Mouse (Mus musculus): ENCODE measurements around the gene Mex3d. TPM values are rescaled to one million over a fixed set of nuclear protein-coding genes. Genes with fewer than 3 reads are reported as not detected.

Gene Mex3d
- polyA plus RNA-seq, 1 experiment = 596 TPM

DNA sequence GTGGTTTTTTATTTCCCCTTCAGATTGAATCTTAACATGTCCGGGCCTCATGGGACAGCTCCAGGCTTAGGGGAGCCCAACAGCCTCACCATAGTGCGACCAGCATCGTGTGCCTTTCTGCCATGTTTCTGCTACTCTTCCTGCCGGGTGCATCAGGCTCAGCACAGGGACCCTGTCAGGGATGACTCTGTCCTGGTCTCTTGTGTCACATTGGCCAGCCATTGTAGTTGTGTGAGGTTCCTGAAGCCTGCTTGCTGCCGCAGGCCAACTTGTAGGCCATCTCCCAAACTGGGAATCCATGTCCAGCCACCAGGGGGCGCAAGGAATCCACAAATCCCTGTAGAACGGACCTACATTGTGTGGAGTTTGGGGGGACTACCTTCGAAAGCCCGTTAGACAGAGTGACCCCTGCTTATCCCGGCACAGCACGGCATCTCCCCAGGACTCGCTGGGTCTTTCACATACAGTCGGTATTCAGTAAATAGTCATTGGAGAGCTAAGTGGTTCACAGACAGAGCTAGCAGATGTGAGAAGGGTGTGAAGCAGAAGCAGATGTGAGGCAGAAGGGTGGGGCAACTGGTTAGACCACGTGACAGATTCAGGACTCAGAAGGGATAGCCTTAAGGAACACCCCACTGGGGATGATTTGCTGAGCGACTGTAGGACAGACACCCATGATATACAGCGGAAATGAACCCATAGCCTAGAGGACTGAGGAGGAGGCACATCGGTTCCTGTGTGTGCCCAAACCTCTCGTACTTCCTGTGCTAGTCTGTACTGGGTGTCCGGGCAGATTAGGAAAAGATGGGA, 47.3 kb downstream of the Mex3d start:
- Histone ChIP-seq H3K4me3 (ENCODE audit: control insufficient read depth, low read depth, low read length) (peak overlapping the region; percentile 12), H3K27ac (ENCODE audit: control insufficient read depth, insufficient read depth, low read depth, low read length) (no peak overlapping the region), H3K36me3 (ENCODE audit: control insufficient read depth, insufficient read depth, low read length) (no peaks in the 10 kb centered on the region), H3K4me1 (ENCODE audit: control insufficient read depth, insufficient read depth, low read length) (peaks cover 30% of the 10 kb centered on the region), H3K27me3 (ENCODE audit: control insufficient read depth, insufficient read depth, low read length) (no peaks in the 10 kb centered on the region)
- TF ChIP-seq POLR2A (IDR thresholded peaks at IDR 0.05; ENCODE audit: control insufficient read depth, low read depth, low read length) (peak; percentile 24; the same call in 1 of the 2 replicates), CTCF (IDR thresholded peaks at IDR 0.05; ENCODE audit: control insufficient read depth, insufficient read depth, insufficient replicate concordance, low read depth, low read length) (peak; percentile 88)

DNA sequence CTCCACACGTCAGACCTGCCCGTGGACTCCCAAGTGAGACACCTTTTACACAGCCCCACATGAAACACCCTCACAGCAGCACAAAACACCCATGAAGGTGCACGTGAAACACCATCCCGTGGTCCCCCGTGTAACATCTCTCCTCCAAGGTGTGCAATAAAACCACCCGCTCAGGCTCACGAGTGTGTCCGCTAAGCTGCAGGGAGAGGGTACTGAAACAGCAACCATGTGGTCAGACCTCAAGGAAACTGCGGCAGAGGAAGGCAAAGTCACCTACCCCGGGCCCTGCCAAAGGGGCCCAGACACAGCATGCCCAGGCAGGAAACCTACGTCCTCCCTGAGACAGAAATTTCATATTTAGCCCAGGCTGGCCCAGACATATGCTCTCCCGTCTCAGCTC, 51.2 kb downstream of the Mex3d start:
- Histone ChIP-seq H3K4me3 (ENCODE audit: control insufficient read depth, low read depth, low read length) (no peak overlapping the region), H3K27ac (ENCODE audit: control insufficient read depth, insufficient read depth, low read depth, low read length) (no peak overlapping the region), H3K36me3 (ENCODE audit: control insufficient read depth, insufficient read depth, low read length) (no peaks in the 10 kb centered on the region), H3K4me1 (ENCODE audit: control insufficient read depth, insufficient read depth, low read length) (peaks cover 7% of the 10 kb centered on the region; the same call in 1 of the 2 replicates), H3K27me3 (ENCODE audit: control insufficient read depth, insufficient read depth, low read length) (no peaks in the 10 kb centered on the region)
- TF ChIP-seq CTCF (IDR thresholded peaks at IDR 0.05; ENCODE audit: control insufficient read depth, insufficient read depth, insufficient replicate concordance, low read depth, low read length) = no peak

DNA sequence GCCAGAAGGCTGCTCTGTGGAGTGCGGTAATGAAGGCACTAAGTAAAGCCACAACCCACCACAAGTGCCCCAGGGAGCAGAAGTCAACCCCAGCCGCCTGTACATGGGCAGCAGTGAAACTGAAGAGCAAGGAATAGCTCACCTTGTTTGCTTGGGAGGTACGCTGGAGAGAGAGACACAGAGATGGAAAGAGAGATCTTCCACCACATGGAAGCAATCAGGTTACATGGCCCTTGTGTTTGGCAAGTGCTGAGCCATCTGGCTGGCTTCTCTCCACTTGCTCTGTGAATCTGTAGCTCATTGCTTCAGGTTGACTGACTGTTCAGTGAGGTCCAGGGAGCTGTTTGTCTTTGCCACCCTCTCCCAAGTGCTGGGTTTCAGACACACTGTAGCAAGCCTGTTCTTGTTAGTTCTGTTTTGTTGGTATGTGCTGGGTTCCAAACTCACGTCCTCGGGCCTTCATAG, 54.9 kb downstream of the Mex3d start:
- H3K36me3 ChIP-seq (ENCODE audit: control insufficient read depth, insufficient read depth, low read length) = no peaks in the 10 kb centered on the region
- peaks cover 19% of the 10 kb centered on the region for H3K4me1 ChIP-seq (ENCODE audit: control insufficient read depth, insufficient read depth, low read length)
- H3K4me3 ChIP-seq (ENCODE audit: control insufficient read depth, low read depth, low read length) = peak overlapping the region; percentile 75
- no peaks in the 10 kb centered on the region for H3K27me3 ChIP-seq (ENCODE audit: control insufficient read depth, insufficient read depth, low read length)
- H3K27ac ChIP-seq (ENCODE audit: control insufficient read depth, insufficient read depth, low read depth, low read length) = no peak overlapping the region; the same call in 1 of the 2 replicates
- TF ChIP-seq CTCF (IDR thresholded peaks at IDR 0.05; ENCODE audit: control insufficient read depth, insufficient read depth, insufficient replicate concordance, low read depth, low read length) = no peak
- TF ChIP-seq POLR2A (IDR thresholded peaks at IDR 0.05; ENCODE audit: control insufficient read depth, low read depth, low read length) = no peak

DNA sequence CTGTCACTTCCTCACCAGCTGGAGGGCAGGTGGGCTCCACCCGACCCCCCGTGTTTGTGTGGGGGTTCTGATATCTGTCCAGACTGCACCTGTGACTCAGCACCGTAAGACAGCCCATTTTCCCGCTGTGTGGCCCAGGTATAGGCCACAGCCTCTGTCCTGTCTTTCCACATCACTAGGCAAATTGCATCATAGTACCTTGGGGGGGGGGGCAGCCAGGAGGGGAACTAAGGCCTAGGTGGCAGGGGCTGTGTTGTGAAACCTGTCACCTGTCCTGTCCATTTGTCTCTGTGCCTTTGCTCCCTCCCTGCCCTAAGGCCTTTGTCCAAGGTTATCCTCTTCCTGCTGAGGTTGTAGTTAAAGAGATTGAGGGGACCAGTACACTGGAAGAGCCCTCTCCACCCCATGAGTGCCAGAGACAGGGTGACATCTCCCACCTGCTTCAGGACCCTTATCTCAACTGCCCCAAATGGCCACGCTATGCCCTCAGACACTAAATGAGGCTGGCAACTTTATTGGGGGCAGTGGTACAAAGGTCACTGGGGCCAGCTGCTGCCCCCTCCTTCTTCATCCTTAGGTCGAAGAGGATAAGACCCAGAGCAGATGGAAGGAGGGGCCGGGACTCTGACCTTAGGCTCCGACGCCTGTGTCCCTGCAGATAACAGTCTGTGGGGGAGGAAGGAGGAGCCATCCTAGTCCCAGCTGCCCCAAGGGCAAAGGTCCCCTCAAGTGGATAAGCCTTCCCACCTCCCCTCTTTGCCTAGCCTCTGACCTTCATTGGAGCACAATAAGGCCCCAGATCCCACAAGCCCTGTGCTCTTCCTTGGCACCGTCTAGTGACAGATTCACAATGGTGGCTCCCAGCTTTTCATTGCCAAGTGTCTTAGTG, 55.6 kb downstream of the Mex3d start:
- H3K36me3 ChIP-seq (ENCODE audit: control insufficient read depth, insufficient read depth, low read length) = no peaks in the 10 kb centered on the region
- H3K4me1 ChIP-seq (ENCODE audit: control insufficient read depth, insufficient read depth, low read length) = peaks cover 19% of the 10 kb centered on the region
- no peaks in the 10 kb centered on the region for H3K27me3 ChIP-seq (ENCODE audit: control insufficient read depth, insufficient read depth, low read length)
- H3K4me3 ChIP-seq (ENCODE audit: control insufficient read depth, low read depth, low read length) = peak overlapping the region; percentile 97
- no peak; the same call in 1 of the 2 replicates for TF ChIP-seq POLR2A (IDR thresholded peaks at IDR 0.05; ENCODE audit: control insufficient read depth, low read depth, low read length)
- no peak for TF ChIP-seq CTCF (IDR thresholded peaks at IDR 0.05; ENCODE audit: control insufficient read depth, insufficient read depth, insufficient replicate concordance, low read depth, low read length)
- peak overlapping the region; percentile 77 for H3K27ac ChIP-seq (ENCODE audit: control insufficient read depth, insufficient read depth, low read depth, low read length)

DNA sequence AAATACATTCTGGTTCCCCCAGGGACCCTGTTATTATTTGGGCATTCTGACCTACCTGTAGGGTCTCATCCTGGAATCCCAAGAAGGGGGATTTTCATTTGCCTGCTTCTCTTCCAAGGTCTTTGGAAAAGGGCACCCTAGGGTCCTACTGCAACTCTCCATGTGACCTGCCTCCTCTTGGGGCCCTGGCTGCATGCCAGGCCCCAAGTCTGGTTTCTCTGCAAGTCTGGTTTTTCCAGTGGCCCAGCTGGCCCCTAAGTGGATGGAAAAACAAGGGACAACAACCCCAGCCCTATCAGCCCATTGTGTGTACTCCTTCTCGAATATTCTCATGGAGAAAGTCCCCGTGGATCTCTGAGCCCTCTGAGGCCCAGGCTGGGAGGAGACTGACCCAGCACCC, 56.6 kb downstream of the Mex3d start:
- no peak for TF ChIP-seq CTCF (IDR thresholded peaks at IDR 0.05; ENCODE audit: control insufficient read depth, insufficient read depth, insufficient replicate concordance, low read depth, low read length)
- TF ChIP-seq POLR2A (IDR thresholded peaks at IDR 0.05; ENCODE audit: control insufficient read depth, low read depth, low read length) = no peak
- Histone ChIP-seq H3K36me3 (ENCODE audit: control insufficient read depth, insufficient read depth, low read length) (no peaks in the 10 kb centered on the region), H3K4me1 (ENCODE audit: control insufficient read depth, insufficient read depth, low read length) (peaks cover 19% of the 10 kb centered on the region), H3K27ac (ENCODE audit: control insufficient read depth, insufficient read depth, low read depth, low read length) (peak overlapping the region; percentile 89), H3K27me3 (ENCODE audit: control insufficient read depth, insufficient read depth, low read length) (no peaks in the 10 kb centered on the region), H3K4me3 (ENCODE audit: control insufficient read depth, low read depth, low read length) (peak overlapping the region; percentile 97)

Other genes starting within 250 kb of the Mex3d start
- gene Atp5d, start 249.0 kb downstream of the Mex3d start, polyA plus RNA-seq (2012; rRNA removed) = 241 and 347 TPM in 2 replicates
- 3.8 and 5.1 TPM in 2 replicates for gene Cbarp, start 246.8 kb downstream of the Mex3d start, polyA plus RNA-seq (2012; rRNA removed)
- 70.1 and 79.2 TPM in 2 replicates for gene Midn, start 239.4 kb downstream of the Mex3d start, polyA plus RNA-seq (2012; rRNA removed)
- gene Cirbp, start 221.7 kb downstream of the Mex3d start, polyA plus RNA-seq (2012; rRNA removed) = 105 and 127 TPM in 2 replicates
- 7.4 and 7.9 TPM in 2 replicates for gene 1600002K03Rik, start 214.7 kb downstream of the Mex3d start, polyA plus RNA-seq (2012; rRNA removed)
- 1.1 and 1.4 TPM in 2 replicates for gene Efna2, start 208.2 kb downstream of the Mex3d start, polyA plus RNA-seq (2012; rRNA removed)
- 282 and 295 TPM in 2 replicates for gene Mum1, start 161.2 kb downstream of the Mex3d start, polyA plus RNA-seq (2012; rRNA removed)
- 105 and 132 TPM in 2 replicates for gene Ndufs7, start 138.5 kb downstream of the Mex3d start, polyA plus RNA-seq (2012; rRNA removed)
- 38.5 and 39.6 TPM in 2 replicates for gene Gamt, start 126.6 kb downstream of the Mex3d start, polyA plus RNA-seq (2012; rRNA removed)
- gene Dazap1, start 126.2 kb downstream of the Mex3d start, polyA plus RNA-seq (2012; rRNA removed) = 97.5 and 114 TPM in 2 replicates
- gene Rps15, start 95.2 kb downstream of the Mex3d start, polyA plus RNA-seq (2012; rRNA removed) = 672 and 893 TPM in 2 replicates
- gene Apc2, start 91.7 kb downstream of the Mex3d start, polyA plus RNA-seq (2012; rRNA removed) = 1.4 and 1.8 TPM in 2 replicates
- gene 2310011J03Rik, start 67.1 kb downstream of the Mex3d start, polyA plus RNA-seq (2012; rRNA removed) = 11.3 and 13.1 TPM in 2 replicates
- gene Pcsk4, start 58.2 kb downstream of the Mex3d start, polyA plus RNA-seq (2012; rRNA removed) = 324 and 326 TPM in 2 replicates
- 698 and 732 TPM in 2 replicates for gene Reep6, start 57.7 kb downstream of the Mex3d start, polyA plus RNA-seq (2012; rRNA removed)
- 3.3 and 4.1 TPM in 2 replicates for gene Adamtsl5, start 39.2 kb downstream of the Mex3d start, polyA plus RNA-seq (2012; rRNA removed)
- gene Plk5, start 31.2 kb downstream of the Mex3d start, polyA plus RNA-seq (2012; rRNA removed) = 1.3 and 1.7 TPM in 2 replicates
- 135 and 153 TPM in 2 replicates for gene Mbd3, start 11.9 kb upstream of the Mex3d start, polyA plus RNA-seq (2012; rRNA removed)
- gene Uqcr11, start 19.2 kb upstream of the Mex3d start, polyA plus RNA-seq (2012; rRNA removed) = 446 and 549 TPM in 2 replicates
- gene Tcf3, start 46.0 kb upstream of the Mex3d start, polyA plus RNA-seq (2012; rRNA removed) = 13.4 and 14.9 TPM in 2 replicates
- 0.43 and 0.52 TPM in 2 replicates for gene Onecut3, start 107.2 kb upstream of the Mex3d start, polyA plus RNA-seq (2012; rRNA removed)
- gene Atp8b3, start 151.5 kb upstream of the Mex3d start, polyA plus RNA-seq (2012; rRNA removed) = 1,123 and 1,230 TPM in 2 replicates
- 201 and 214 TPM in 2 replicates for gene Rexo1, start 173.9 kb upstream of the Mex3d start, polyA plus RNA-seq (2012; rRNA removed)
- 7.5 and 7.7 TPM in 2 replicates for gene Klf16, start 189.7 kb upstream of the Mex3d start, polyA plus RNA-seq (2012; rRNA removed)
- gene Abhd17a, start 202.7 kb upstream of the Mex3d start, polyA plus RNA-seq (2012; rRNA removed) = 246 and 291 TPM in 2 replicates
- 58.8 and 61.6 TPM in 2 replicates for gene Scamp4, start 215.2 kb upstream of the Mex3d start, polyA plus RNA-seq (2012; rRNA removed)
- 46.6 and 56.1 TPM in 2 replicates for gene Adat3, start 215.2 kb upstream of the Mex3d start, polyA plus RNA-seq (2012; rRNA removed)
- gene Gm49322, start 218.4 kb upstream of the Mex3d start, polyA plus RNA-seq (2012; rRNA removed) = 1.9 and 2.1 TPM in 2 replicates
- gene Csnk1g2, start 235.2 kb upstream of the Mex3d start, polyA plus RNA-seq (2012; rRNA removed) = 1,079 and 1,184 TPM in 2 replicates

All from testis, adult 2 months (tissue).